Comparison of ENCODE assay signal across 8 mouse cellular contexts in the genomic region with DNA sequence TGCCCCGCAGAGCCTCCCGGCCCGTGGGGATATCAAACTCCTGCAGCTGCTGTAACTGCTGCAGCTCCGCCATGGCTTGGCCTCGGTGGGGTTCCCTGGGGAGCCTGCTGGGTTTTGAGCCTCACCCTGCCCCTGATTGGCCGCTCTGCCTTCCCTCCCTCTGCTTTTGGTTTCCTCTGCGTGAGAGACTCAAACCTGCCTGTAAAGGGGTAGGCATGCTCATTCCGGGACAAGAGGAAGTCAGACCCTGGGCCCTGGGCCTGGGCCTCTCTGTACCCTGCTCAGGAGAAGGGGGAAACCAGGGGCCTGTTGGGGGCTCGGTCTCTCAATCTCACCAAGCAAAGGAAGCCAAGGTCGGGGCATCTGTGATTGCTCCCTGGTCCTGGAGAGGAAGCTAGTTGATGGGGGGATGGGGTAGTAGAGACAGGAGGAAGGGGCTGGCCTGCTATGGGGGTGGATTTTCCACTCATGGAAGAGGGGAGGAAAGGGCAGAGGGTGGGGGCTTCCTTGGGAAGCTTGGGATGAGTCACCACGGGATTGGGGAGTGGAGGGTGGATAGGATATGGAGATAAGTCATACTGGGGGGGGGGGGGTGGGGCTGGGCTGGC. TPM values are rescaled to one million over a fixed set of nuclear protein-coding genes. Genes with fewer than 3 reads are reported as not detected.
DNase-seq lines count a peak whose midpoint lies in the region; ATAC-seq lines count a peak whose summit lies in the region.

A gene (minus strand): TSS at position 403 of the 608 bp plus-strand sequence.

- intact Hi-C loops in heart, postnatal 14 days (cut with DNase I) = no loop called here

- H3K27me3 ChIP-seq in hindbrain, embryonic 12.5 days = peaks cover 32% of the 10 kb centered on the region
- no peaks in the 10 kb centered on the region for H3K27me3 ChIP-seq in hindbrain, embryonic 16.5 days (replicated peaks; ENCODE audit: control insufficient read depth, insufficient read depth, low read length)
- peaks cover 39% of the 10 kb centered on the region for H3K27me3 ChIP-seq in limb, embryonic 12.5 days

- H3K27ac ChIP-seq in hindbrain, embryonic 12.5 days = no peak within 1 kb of the TSS
- no peak within 1 kb of the TSS for H3K27ac ChIP-seq in hindbrain, embryonic 16.5 days (ENCODE audit: low read depth, low read length)
- H3K27ac ChIP-seq in brown adipose tissue, adult 24 weeks (replicated peaks; ENCODE audit: low read depth, low read length) = peak within 1 kb of the TSS; percentile 97
- 0 out of 2 replicates have a peak within 1 kb of the TSS, but pooled peaks have one; percentile 1 for H3K27ac ChIP-seq in limb, embryonic 12.5 days

- H3K9ac ChIP-seq in hindbrain, embryonic 12.5 days = no peak within 1 kb of the TSS; the same call in 1 of the 2 replicates
- no peak within 1 kb of the TSS for H3K9ac ChIP-seq in hindbrain, embryonic 16.5 days (ENCODE audit: low read depth, low read length)
- H3K9ac ChIP-seq in limb, embryonic 12.5 days (replicated peaks) = 0 out of 2 replicates have a peak within 1 kb of the TSS, but pooled peaks have one; percentile 12

- peak within 1 kb of the TSS; percentile 27 for H3K4me2 ChIP-seq in hindbrain, embryonic 12.5 days (replicated peaks)
- no peak within 1 kb of the TSS for H3K4me2 ChIP-seq in hindbrain, embryonic 16.5 days (ENCODE audit: low read length)
- peak within 1 kb of the TSS; percentile 44 for H3K4me2 ChIP-seq in limb, embryonic 12.5 days

- no peak for ATAC-seq in hindbrain, embryonic 12.5 days (ENCODE audit: low FRiP score)
- ATAC-seq in hindbrain, embryonic 16.5 days = no peak
- ATAC-seq in limb, embryonic 12.5 days (ENCODE audit: insufficient number of reproducible peaks, insufficient read depth, low FRiP score, low TSS enrichment, low read depth) = no peak

- WGBS in hindbrain, embryonic 12.5 days = 12% methylated on average over 11 of the region's 11 CpGs
- WGBS in hindbrain, embryonic 16.5 days = 19% methylated on average over 11 of the region's 11 CpGs
- 13% methylated on average over 11 of the region's 11 CpGs for WGBS in limb, embryonic 12.5 days

- 0 out of 2 replicates have a peak within 1 kb of the TSS, but pooled peaks have one; percentile 3 for H3K4me3 ChIP-seq in hindbrain, embryonic 12.5 days
- no peak within 1 kb of the TSS for H3K4me3 ChIP-seq in hindbrain, embryonic 16.5 days (ENCODE audit: low read length)
- H3K4me3 ChIP-seq in brown adipose tissue, adult 24 weeks (ENCODE audit: insufficient read depth, low read depth, low read length) = peak within 1 kb of the TSS; percentile 75
- peak within 1 kb of the TSS; percentile 17 for H3K4me3 ChIP-seq in limb, embryonic 12.5 days (replicated peaks)

- no peaks in the 10 kb centered on the region for H3K36me3 ChIP-seq in hindbrain, embryonic 12.5 days
- no peaks in the 10 kb centered on the region for H3K36me3 ChIP-seq in hindbrain, embryonic 16.5 days (ENCODE audit: control insufficient read depth, insufficient read depth, low read length)
- H3K36me3 ChIP-seq in limb, embryonic 12.5 days = no peaks in the 10 kb centered on the region

- DNase-seq in heart, postnatal 14 days = peak; percentile 60 to 69
- DNase-seq in naive thymus-derived CD4-positive, alpha-beta T cell, adult 2 months (ENCODE audit: low read depth) = peak; percentile 73
- no peak for DNase-seq in cerebellum, postnatal 4 days (ENCODE audit: low spot score in 2 of 2)
- DNase-seq in embryo, embryonic 10.5 days (ENCODE audit: low spot score) = no peak

- H3K4me1 ChIP-seq in hindbrain, embryonic 12.5 days = peaks cover 9% of the 10 kb centered on the region
- peaks cover 2% of the 10 kb centered on the region; the same call in 1 of the 2 replicates for H3K4me1 ChIP-seq in hindbrain, embryonic 16.5 days (ENCODE audit: control insufficient read depth, insufficient read depth, low read depth, low read length)
- H3K4me1 ChIP-seq in brown adipose tissue, adult 24 weeks (ENCODE audit: control insufficient read depth, insufficient read depth, insufficient read length, low read length) = peaks cover 43% of the 10 kb centered on the region
- peaks cover 15% of the 10 kb centered on the region for H3K4me1 ChIP-seq in limb, embryonic 12.5 days (replicated peaks)

- no peaks in the 10 kb centered on the region for H3K9me3 ChIP-seq in hindbrain, embryonic 12.5 days (replicated peaks)
- no peaks in the 10 kb centered on the region for H3K9me3 ChIP-seq in hindbrain, embryonic 16.5 days (ENCODE audit: control insufficient read depth, low read length)
- no peaks in the 10 kb centered on the region for H3K9me3 ChIP-seq in limb, embryonic 12.5 days

RNA-seq across cellular contexts. Expression of the gene that starts here (rescaled TPM):
- 3.7 and 4.7 TPM in 2 replicates for polyA plus RNA-seq in hindbrain, embryonic 12.5 days (2016; fragmentation: Nextera tagmentation; extraction: Ambion mirVana)
- 2.4 and 2.6 TPM in 2 replicates for polyA plus RNA-seq in hindbrain, embryonic 16.5 days (2015; fragmentation: Nextera tagmentation; extraction: Ambion mirVana)
- polyA plus RNA-seq in brown adipose tissue, adult 24 weeks (2012; ENCODE audit: insufficient read depth, insufficient read length, missing spikeins) = 8.4 and 26.7 TPM in 2 replicates
- total RNA-seq in heart, postnatal 14 days (2021) = 10 to 100 TPM; 20.7 to 21.0 TPM
- 3.8 and 4.5 TPM in 2 replicates for polyA plus RNA-seq in limb, embryonic 12.5 days (2016; fragmentation: Nextera tagmentation; extraction: Ambion mirVana)

Comparison
In these comparisons a context has a peak if more than half of its experiments do, and no peak if none do; other contexts are left out.
1. H3K27ac ChIP-seq: peak in brown adipose tissue, adult 24 weeks (single experiment) and limb, embryonic 12.5 days (single experiment); none in hindbrain, embryonic 12.5 days (single experiment) and hindbrain, embryonic 16.5 days (single experiment).
2. DNase-seq: peak in heart, postnatal 14 days (2 of 2) and naive thymus-derived CD4-positive, alpha-beta T cell, adult 2 months (single experiment); none in cerebellum, postnatal 4 days (0 of 2) and embryo, embryonic 10.5 days (single experiment).